Mouse (Mus musculus) thymus, postnatal 4 days (tissue): ENCODE results near the gene Gm42791.

Experiments
- DNase-seq: peaks from one replicate; pipeline ENCODE4 v3.0.0; 2021

Gm42791 gene

DNA sequence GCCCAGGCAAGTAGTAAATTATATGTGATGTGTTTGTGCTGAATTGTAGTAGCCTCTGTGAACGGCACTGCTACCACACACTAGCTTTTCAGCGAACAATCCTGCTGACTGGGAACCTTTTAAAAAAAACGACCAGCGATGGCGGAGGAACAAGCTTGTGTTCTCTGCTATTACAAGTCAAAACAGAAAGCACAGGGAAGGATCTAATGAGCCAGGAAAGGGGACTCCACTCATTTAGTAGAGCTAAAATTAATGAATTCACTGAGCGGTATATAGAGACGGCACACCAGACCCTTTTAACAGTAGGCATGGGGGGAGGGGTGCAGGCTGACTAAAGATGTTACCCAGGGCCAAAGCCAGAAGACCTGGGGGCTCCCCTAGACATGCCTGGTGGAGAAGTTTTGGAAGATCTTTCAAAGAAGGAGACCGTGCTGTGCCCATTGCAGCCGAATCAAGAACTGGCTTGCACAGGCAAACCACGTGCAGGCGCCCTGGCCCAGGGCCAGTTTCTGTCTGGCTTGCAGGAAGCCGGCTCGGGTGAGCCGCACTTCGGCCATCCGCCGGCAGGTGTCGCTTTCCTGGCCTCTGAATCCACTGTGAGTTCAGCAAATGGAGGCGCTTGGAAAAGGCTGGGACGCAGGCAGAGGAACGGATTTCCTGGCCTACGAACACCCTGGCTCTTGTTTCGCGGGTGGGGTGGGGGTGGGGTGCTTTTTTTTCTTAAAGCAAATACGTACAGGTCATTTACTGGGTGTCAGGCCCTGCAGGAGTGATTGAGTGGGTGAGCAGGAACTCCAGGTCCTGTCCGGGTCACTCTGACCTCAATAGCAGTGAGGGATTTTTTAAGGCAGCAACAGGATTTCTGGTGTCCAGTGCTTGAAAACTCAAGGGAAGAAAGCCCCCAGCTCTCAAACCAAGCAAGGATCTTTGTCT is 11.7 kb upstream of the Gm42791 start:
- DNase-seq, result peak; percentile 97

GRCm38 (mm10) chr5:149005701-149006361 is 10.9 kb upstream of the Gm42791 start:
- DNase-seq, result no peak

GRCm38 (mm10) chr5:149005083-149005482 is 10.1 kb upstream of the Gm42791 start:
- DNase-seq, result peak; percentile 47

DNA sequence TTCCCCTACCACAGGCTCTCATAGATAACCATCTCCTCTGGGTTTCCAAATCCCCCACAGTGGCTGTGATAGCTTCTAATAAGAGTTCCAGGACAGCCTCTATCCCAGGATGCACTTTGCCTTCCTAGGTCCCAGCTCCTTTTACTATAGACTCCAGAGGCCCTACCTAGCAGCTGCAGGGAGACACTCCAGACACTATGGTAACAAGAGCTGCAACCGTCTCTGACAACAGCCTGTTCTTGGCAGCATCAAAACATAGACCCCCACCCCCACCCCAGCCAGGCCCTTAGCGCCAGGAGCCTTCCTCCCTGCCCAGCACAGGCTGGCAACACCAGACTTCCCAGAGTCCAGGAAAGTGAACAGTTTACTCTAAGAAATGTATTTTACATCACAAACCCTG is 8.2 kb upstream of the Gm42791 start:
- no peak for DNase-seq

DNA sequence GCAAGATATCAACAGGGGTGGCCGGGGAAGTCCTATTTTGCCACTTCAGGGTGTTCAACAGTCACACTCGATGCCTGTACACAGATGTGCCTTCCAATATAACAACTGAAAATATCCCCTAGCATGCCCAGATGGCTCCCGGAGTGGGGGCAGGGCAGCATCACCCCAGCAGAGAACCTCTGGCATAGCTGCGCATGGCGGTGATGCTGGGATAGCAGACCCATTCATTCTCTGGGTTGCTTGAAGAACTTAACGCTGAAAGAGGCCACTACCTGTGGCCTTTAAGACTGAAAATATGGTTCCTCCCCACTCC is 7.8 kb upstream of the Gm42791 start:
- DNase-seq, result no peak

- no peak for DNase-seq
Measured at GRCm38 (mm10) chr5:149002034-149002802, 7.3 kb upstream of the Gm42791 start.

- peak; percentile 54 for DNase-seq
Measured at GRCm38 (mm10) chr5:148999802-149000201, 4.9 kb upstream of the Gm42791 start.

- no peak for DNase-seq
Measured at GRCm38 (mm10) chr5:148998512-148998911, 3.6 kb upstream of the Gm42791 start.

DNA sequence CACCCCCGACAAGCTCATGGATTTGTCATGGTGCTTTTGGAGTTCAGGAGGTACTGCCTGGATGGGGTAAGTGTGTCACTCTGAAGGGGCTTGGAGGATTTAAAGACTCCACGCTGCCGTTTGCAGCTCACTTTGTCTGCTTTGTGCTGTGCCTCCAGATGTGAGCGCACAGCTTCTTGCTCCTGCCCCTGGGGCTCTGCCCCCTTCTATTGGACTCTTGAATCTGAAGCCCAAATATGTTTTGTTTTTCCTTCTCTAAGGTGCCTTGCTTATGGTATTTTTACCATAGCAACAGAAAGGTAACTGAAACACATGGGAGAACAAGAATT is 1.7 kb upstream of the Gm42791 start:
- peak; percentile 57 for DNase-seq

- DNase-seq, result peak; percentile 63
Measured at GRCm38 (mm10) chr5:148995962-148996708, 1.2 kb upstream of the Gm42791 start.

GRCm38 (mm10) chr5:148994311-148994705 is 639 bp downstream of the Gm42791 start:
- no peak for DNase-seq

GRCm38 (mm10) chr5:148992598-148992997 is 2.3 kb downstream of the Gm42791 start:
- no peak for DNase-seq

GRCm38 (mm10) chr5:148990891-148991311 is 4.0 kb downstream of the Gm42791 start:
- DNase-seq, result no peak

GRCm38 (mm10) chr5:148989480-148989879 is 5.5 kb downstream of the Gm42791 start:
- peak; percentile 59 for DNase-seq

DNA sequence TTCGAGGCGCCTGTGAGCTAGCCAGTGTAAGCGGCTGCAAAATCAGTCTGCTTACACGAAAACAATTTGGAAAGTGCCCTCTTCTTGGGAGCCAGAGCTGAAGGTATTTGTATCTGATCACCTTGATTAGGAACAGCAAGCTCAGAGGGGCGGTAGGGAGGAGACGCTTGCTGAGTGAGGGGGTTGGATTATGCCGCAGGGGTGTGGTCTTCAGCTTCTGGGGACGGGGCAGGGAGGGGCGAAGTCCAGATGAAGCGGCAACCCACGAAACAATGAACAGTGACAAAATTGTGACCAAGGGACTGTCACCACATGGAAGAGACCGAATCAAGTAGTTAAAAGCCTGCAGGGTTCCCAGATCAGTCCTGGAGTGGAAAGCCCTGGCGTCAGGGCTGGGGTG is 10.0 kb downstream of the Gm42791 start:
- no peak for DNase-seq

GRCm38 (mm10) chr5:148983696-148984095 is 11.3 kb downstream of the Gm42791 start:
- peak; percentile 58 for DNase-seq

GRCm38 (mm10) chr5:148983108-148983664 is 11.8 kb downstream of the Gm42791 start:
- DNase-seq, result peak; percentile 33

GRCm38 (mm10) chr5:148982396-148982795 is 12.6 kb downstream of the Gm42791 start:
- no peak for DNase-seq

- DNase-seq, result no peak
Measured at GRCm38 (mm10) chr5:148980607-148981006, 14.3 kb downstream of the Gm42791 start.

DNA sequence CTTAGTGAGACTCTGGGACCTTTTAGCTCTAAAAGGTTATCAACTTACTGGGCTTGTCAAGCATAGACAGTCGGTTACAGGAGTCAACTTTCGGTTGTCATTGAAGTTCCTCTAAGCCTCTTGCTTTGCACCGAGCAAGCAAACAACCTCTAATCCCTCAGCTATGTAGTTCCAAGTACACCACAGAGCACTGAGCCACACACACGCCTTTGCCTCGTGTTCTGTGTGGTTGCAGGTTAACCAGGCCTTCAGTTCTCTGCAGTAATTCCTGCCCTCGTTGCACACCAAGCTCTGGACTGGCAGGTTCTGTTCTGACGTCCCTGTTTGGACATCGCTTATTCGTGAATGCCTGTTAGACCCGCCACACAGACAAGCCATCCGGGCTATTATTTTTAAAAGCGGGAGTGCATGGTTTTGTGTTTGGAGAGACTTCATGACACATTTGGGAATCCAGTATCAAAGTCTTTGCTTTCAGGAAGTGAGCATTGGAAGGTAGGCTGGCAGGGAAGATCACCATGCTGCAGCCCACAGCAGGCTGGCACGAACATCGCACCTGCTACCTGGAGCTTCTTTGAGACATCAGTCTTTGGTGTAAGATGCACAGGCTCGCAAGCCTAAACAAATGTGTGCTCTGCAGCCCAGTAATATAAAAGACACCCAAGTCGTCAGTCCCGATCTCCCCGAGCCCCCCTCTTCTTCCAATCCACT is 16.3 kb downstream of the Gm42791 start:
- DNase-seq, result peak; percentile 65

DNA sequence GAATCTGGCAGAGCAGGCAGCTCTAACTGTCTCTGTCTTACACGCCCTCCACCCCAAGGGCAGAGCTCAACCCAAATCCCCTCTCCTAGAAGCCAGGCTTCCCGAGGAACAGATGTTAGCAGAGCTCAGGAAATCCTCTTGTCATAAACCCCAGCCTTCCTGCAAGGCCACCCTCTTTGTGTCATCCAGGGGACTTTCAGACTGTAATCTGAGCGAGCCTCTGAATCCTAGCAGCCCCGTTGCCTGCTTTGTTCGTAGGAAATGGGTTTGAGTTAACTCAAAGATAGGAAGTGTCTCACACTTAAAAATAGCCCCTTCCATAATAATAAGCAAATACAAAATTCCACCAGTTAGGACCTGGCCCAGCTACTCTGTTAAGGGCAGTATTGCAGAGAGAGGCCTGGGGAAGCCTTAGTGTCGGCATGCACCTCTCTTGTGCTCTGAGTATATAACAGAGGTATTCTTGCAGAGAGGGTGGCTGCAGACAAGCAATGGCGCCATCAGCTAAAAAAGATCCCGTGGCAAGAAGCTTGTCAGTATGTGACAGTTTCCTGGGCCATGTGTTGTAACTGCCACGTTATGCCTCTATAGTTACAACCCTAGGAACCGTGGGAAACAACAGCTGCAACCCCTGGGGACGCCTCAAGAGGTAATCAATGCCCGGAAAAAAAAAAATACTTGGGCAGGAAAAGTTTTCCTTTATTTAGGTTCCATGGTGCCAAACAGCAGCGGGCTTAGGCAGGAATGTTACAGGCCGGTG is 17.1 kb downstream of the Gm42791 start:
- DNase-seq, result peak; percentile 64
